Mouse (Mus musculus): Measurements from ENCODE around the gene Atg2a. TPM values are rescaled to one million over a fixed set of nuclear protein-coding genes. Genes with fewer than 3 reads are reported as not detected.
A peak's percentile ranks its signal among the peaks of the same experiment; 100 is the strongest.

Atg2a gene
- total and polyA plus RNA-seq, 3 experiments, result 2.8 to 13.9 (median 9.5) TPM

DNA sequence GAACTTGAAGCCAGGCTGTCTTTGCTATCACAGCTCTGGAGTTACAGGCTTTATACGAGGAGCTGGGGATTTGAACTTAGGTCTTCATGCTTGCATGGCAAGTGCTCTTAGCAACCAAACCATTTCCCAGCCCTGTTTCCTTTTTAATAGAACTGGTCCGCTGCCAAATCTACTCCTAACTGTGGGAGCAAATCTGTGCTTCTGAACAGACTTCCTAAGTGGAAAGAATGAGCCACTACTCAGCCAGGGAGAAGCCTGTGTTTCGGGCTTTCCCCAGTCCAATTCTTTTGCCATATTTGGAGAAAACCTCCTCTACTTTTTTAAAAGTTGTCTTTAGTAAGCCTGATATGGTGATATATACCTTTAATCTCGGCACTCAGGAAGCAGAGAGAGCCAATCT, 31.3 kb downstream of the Atg2a start:
- peaks cover 17 to 54% of the 10 kb centered on the region in 2 experiments for H3K4me1 ChIP-seq (ENCODE audit: control insufficient read depth in 1 of 2, insufficient read depth in 2 of 2)
- in situ Hi-C loops (cut with MboI; ENCODE audit: low pct_ligation_motif_present, low pct_unique_long_range_greater_than_20kb, low sequenced_read_pairs), result no loop called here
- no peak overlapping the region for H3K4me3 ChIP-seq (replicated peaks in 1 of 3; ENCODE audit: low read depth in 2 of 3, low read length in 2 of 3, poor library complexity in 1 of 3)
- DNase-seq (ENCODE audit: extremely low read depth), result no peak
- no peaks in the 10 kb centered on the region for H3K9me3 ChIP-seq (replicated peaks; ENCODE audit: low read length)
- H3K4me2 ChIP-seq (ENCODE audit: insufficient read depth, low read depth, poor library complexity, severe bottlenecking), result no peak overlapping the region
- H3K27ac ChIP-seq (ENCODE audit: insufficient read depth, low read depth), result no peak overlapping the region
- dilution Hi-C loops (cut with MboI; ENCODE audit: extremely low pct_ligation_motif_present, extremely low pct_unique_long_range_greater_than_20kb, low sequenced_read_pairs), result no loop called here
- TF ChIP-seq PAX5 (IDR thresholded peaks at IDR 0.05; ENCODE audit: low read length), result no peak
- no peak for TF ChIP-seq IRF4 (IDR thresholded peaks at IDR 0.05; ENCODE audit: low read depth, low read length)
- no peak for TF ChIP-seq ZNF384 (IDR thresholded peaks at IDR 0.05; ENCODE audit: low read depth, low read length)
- no peak for TF ChIP-seq POLR2AphosphoS2 (IDR thresholded peaks at IDR 0.05; ENCODE audit: low read depth, low read length)
- TF ChIP-seq CHD1 (IDR thresholded peaks at IDR 0.05; ENCODE audit: low read depth, low read length), result no peak
- no peak for TF ChIP-seq MXI1 (IDR thresholded peaks at IDR 0.05; ENCODE audit: low read depth, low read length)
- TF ChIP-seq MYC (IDR thresholded peaks at IDR 0.05; ENCODE audit: low read depth, low read length), result no peak
- no peak for TF ChIP-seq EP300 (IDR thresholded peaks at IDR 0.05; ENCODE audit: low read length)
- TF ChIP-seq ZC3H11A (IDR thresholded peaks at IDR 0.05; ENCODE audit: low read depth, low read length), result no peak
- no peak for TF ChIP-seq ETS1 (conservative IDR thresholded peaks at IDR 0.05; ENCODE audit: low read depth, low read length)
- TF ChIP-seq GABPA (IDR thresholded peaks at IDR 0.05; ENCODE audit: insufficient replicate concordance, low read depth, low read length), result no peak
- TF ChIP-seq ZMIZ1 (IDR thresholded peaks at IDR 0.05; ENCODE audit: low read depth, low read length), result no peak
- TF ChIP-seq MAFK (IDR thresholded peaks at IDR 0.05; ENCODE audit: insufficient replicate concordance, low read length), result no peak
- TF ChIP-seq HCFC1 (IDR thresholded peaks at IDR 0.05; ENCODE audit: low read depth, low read length), result no peak
- TF ChIP-seq JUN (IDR thresholded peaks at IDR 0.05; ENCODE audit: insufficient read depth, low read depth, low read length), result no peak
- no peak for TF ChIP-seq NRF1 (IDR thresholded peaks at IDR 0.05; ENCODE audit: low read depth, low read length)
- TF ChIP-seq SIN3A (IDR thresholded peaks at IDR 0.05; ENCODE audit: low read length), result no peak
- TF ChIP-seq TCF12 (IDR thresholded peaks at IDR 0.05; ENCODE audit: low read depth, low read length), result no peak
- peaks cover 15% of the 10 kb centered on the region for H3K79me2 ChIP-seq (replicated peaks; ENCODE audit: control insufficient read depth, extremely low read depth, insufficient read depth, poor library complexity, severe bottlenecking)
- no peak overlapping the region for H3K9ac ChIP-seq (ENCODE audit: insufficient read depth, low read depth)
- no peaks in the 10 kb centered on the region for H3K27me3 ChIP-seq (replicated peaks)
- H3K36me3 ChIP-seq (replicated peaks in 1 of 2; ENCODE audit: control insufficient read depth in 1 of 2, insufficient read depth in 1 of 2, low read length in 1 of 2), result peaks cover 0 to 4% of the 10 kb centered on the region in 2 experiments

DNA sequence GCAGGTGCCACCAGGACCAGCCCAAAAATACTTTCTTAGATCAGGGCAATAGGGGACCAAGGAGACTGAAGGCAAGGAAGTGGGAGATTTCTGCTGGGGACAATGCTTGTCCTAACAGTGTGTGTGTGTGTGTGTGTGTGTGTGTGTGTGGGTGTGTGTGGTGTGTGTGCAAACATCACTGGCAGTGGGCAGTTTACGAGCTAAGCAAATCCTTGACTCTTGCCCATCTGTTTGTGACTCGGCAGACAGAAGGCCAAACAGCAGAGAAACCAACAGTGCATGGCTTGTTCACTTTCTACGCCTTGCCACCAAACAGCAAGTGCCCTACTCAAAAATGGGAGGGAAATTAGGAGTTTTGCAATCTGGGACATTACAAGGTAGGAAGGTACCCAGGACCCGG, 32.1 kb downstream of the Atg2a start:
- dilution Hi-C loops (cut with MboI; ENCODE audit: extremely low pct_ligation_motif_present, extremely low pct_unique_long_range_greater_than_20kb, low sequenced_read_pairs) (no loop called here), in situ Hi-C loops (cut with MboI; ENCODE audit: low pct_ligation_motif_present, low pct_unique_long_range_greater_than_20kb, low sequenced_read_pairs) (no loop called here)

More for the DNA sequence above, 32.1 kb downstream of the Atg2a start:
- Histone ChIP-seq H3K27me3 (replicated peaks) (no peaks in the 10 kb centered on the region), H3K36me3 (replicated peaks in 1 of 2; ENCODE audit: control insufficient read depth in 1 of 2, insufficient read depth in 1 of 2, low read length in 1 of 2) (peaks cover 5 to 9% of the 10 kb centered on the region in 2 experiments), H3K79me2 (replicated peaks; ENCODE audit: control insufficient read depth, extremely low read depth, insufficient read depth, poor library complexity, severe bottlenecking) (peaks cover 24% of the 10 kb centered on the region), H3K9me3 (replicated peaks; ENCODE audit: low read length) (no peaks in the 10 kb centered on the region), H3K9ac (ENCODE audit: insufficient read depth, low read depth) (0 out of 2 replicates have a peak overlapping the region, but pooled peaks have one; percentile 6), H3K4me3 (replicated peaks in 1 of 3; ENCODE audit: low read depth in 2 of 3, low read length in 2 of 3, poor library complexity in 1 of 3) (no peak overlapping the region), H3K4me2 (ENCODE audit: insufficient read depth, low read depth, poor library complexity, severe bottlenecking) (no peak overlapping the region), H3K4me1 (ENCODE audit: control insufficient read depth in 1 of 2, insufficient read depth in 2 of 2) (peaks cover 14 to 46% of the 10 kb centered on the region in 2 experiments), H3K27ac (ENCODE audit: insufficient read depth, low read depth) (peak overlapping the region; percentile 47)
- TF ChIP-seq PAX5 (IDR thresholded peaks at IDR 0.05; ENCODE audit: low read length) (no peak), SMC3 (IDR thresholded peaks at IDR 0.05; ENCODE audit: low read depth, low read length) (no peak), CHD1 (IDR thresholded peaks at IDR 0.05; ENCODE audit: low read depth, low read length) (no peak), BHLHE40 (IDR thresholded peaks at IDR 0.05; ENCODE audit: low read depth, low read length) (no peak), ZC3H11A (IDR thresholded peaks at IDR 0.05; ENCODE audit: low read depth, low read length) (no peak), ZNF384 (IDR thresholded peaks at IDR 0.05; ENCODE audit: low read depth, low read length) (no peak), UBTF (IDR thresholded peaks at IDR 0.05; ENCODE audit: low read depth, low read length) (no peak), EP300 (IDR thresholded peaks at IDR 0.05; ENCODE audit: low read length) (no peak), POLR2A (IDR thresholded peaks at IDR 0.05; ENCODE audit: low read depth, low read length) (no peak), JUND (conservative IDR thresholded peaks at IDR 0.05; ENCODE audit: low read depth, low read length) (no peak), RCOR1 (conservative IDR thresholded peaks at IDR 0.05; ENCODE audit: low read depth, low read length) (no peak), HCFC1 (IDR thresholded peaks at IDR 0.05; ENCODE audit: low read depth, low read length) (no peak)
- no peak for DNase-seq (ENCODE audit: extremely low read depth)
